Mouse (Mus musculus): Measurements from ENCODE around the gene Masp2.
A peak's percentile ranks its signal among the peaks of the same experiment; 100 is the strongest.

Gene Masp2

GRCm38 (mm10) chr4:148602357-148603120 is at the start of gene Masp2:
Gene Masp2, plus strand, starts transcription at chr4:148602554.
- DNase-seq (ENCODE audit: extremely low read depth, low read depth, low spot score): no peak

GRCm38 (mm10) chr4:148557766-148558165 is 44.6 kb upstream of the Masp2 start:
- no peak for DNase-seq (ENCODE audit: extremely low read depth, low read depth, low spot score)

- no peak for DNase-seq (ENCODE audit: extremely low read depth, low read depth, low spot score)
Observed at GRCm38 (mm10) chr4:148558297-148559000, 43.9 kb upstream of the Masp2 start, which contains the start of gene Exosc10. Gene Exosc10, plus strand, starts transcription at chr4:148558429.

GRCm38 (mm10) chr4:148562676-148563075 is 39.7 kb upstream of the Masp2 start:
- no peak for DNase-seq (ENCODE audit: extremely low read depth, low read depth, low spot score)

GRCm38 (mm10) chr4:148563595-148563994 is 38.8 kb upstream of the Masp2 start:
- no peak for DNase-seq (ENCODE audit: extremely low read depth, low read depth, low spot score)

- DNase-seq (ENCODE audit: extremely low read depth, low read depth, low spot score): no peak
Observed at GRCm38 (mm10) chr4:148570138-148570537, 32.2 kb upstream of the Masp2 start.

- no peak for DNase-seq (ENCODE audit: extremely low read depth, low read depth, low spot score)
Observed at GRCm38 (mm10) chr4:148570693-148571295, 31.6 kb upstream of the Masp2 start.

- no peak for DNase-seq (ENCODE audit: extremely low read depth, low read depth, low spot score)
Observed at GRCm38 (mm10) chr4:148573222-148573621, 29.1 kb upstream of the Masp2 start.

- DNase-seq (ENCODE audit: extremely low read depth, low read depth, low spot score): no peak
Observed at GRCm38 (mm10) chr4:148580765-148581164, 21.6 kb upstream of the Masp2 start.

GRCm38 (mm10) chr4:148581422-148581821 is 20.9 kb upstream of the Masp2 start:
- no peak for DNase-seq (ENCODE audit: extremely low read depth, low read depth, low spot score)

- DNase-seq (ENCODE audit: extremely low read depth, low read depth, low spot score): no peak
Observed at GRCm38 (mm10) chr4:148583257-148583656, 19.1 kb upstream of the Masp2 start.

- DNase-seq (ENCODE audit: extremely low read depth, low read depth, low spot score): no peak
Observed at GRCm38 (mm10) chr4:148586648-148587047, 15.7 kb upstream of the Masp2 start.

GRCm38 (mm10) chr4:148588793-148589192 is 13.6 kb upstream of the Masp2 start:
- no peak for DNase-seq (ENCODE audit: extremely low read depth, low read depth, low spot score)

GRCm38 (mm10) chr4:148589565-148589964 is 12.8 kb upstream of the Masp2 start:
- no peak for DNase-seq (ENCODE audit: extremely low read depth, low read depth, low spot score)

GRCm38 (mm10) chr4:148590421-148591170 is 11.8 kb upstream of the Masp2 start:
- no peak for DNase-seq (ENCODE audit: extremely low read depth, low read depth, low spot score)

GRCm38 (mm10) chr4:148591171-148591630 is 11.2 kb upstream of the Masp2 start, which contains the start of gene Srm:
Gene Srm, plus strand, starts transcription at chr4:148591503.
- peak; percentile 63 for DNase-seq (ENCODE audit: extremely low read depth, low read depth, low spot score)

GRCm38 (mm10) chr4:148591637-148592380 is 10.5 kb upstream of the Masp2 start:
- no peak for DNase-seq (ENCODE audit: extremely low read depth, low read depth, low spot score)

GRCm38 (mm10) chr4:148593996-148594395 is 8.4 kb upstream of the Masp2 start:
- no peak for DNase-seq (ENCODE audit: extremely low read depth, low read depth, low spot score)

- peak; percentile 45 for DNase-seq (ENCODE audit: extremely low read depth, low read depth, low spot score)
Observed at GRCm38 (mm10) chr4:148595916-148596315, 6.4 kb upstream of the Masp2 start.

GRCm38 (mm10) chr4:148596731-148597130 is 5.6 kb upstream of the Masp2 start:
- DNase-seq (ENCODE audit: extremely low read depth, low read depth, low spot score): peak; percentile 93
